Mouse (Mus musculus): ENCODE data around the gene Grm8.

The Grm8 gene

DNA sequence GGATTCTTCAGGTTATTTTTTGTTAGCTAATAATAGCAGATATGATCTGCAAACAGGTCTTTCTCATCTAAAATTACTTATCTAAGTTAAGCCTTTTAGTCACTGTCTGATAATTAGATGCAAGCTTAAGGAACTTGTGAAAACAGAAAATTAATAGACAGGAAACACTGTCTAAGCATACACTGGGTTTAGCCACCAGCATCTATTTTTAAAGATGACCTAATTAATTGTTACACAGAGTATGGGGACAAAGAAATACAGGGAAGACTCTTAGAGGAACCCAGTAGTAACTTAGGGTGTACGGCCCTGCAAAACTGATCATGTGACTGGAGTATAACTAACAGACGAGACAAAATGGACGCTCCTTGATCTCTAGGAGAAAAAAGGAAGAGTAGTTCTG lies 92.6 kb downstream of the Grm8 start:
- no peak for DNase-seq (ENCODE audit: low read depth, low spot score)

DNA sequence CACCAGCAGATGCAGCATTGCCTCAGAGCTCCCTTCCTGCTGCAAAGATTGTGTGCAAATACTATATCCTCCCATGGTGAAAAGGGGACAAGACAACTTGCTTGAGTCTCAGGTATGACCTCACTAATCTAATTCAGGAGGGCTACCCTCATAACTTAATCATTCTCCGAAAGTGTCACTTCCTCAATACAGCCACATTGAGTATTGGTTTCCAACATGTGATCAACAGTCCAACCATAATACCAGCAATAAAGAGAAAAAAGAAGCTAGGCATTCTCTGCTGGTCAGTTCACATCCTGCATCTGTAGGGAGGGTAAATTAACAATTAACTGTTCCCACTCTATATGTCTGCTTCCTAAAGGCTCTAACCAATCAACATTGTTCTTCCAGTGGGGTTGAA lies 94.2 kb downstream of the Grm8 start:
- no peak for DNase-seq (ENCODE audit: low read depth, low spot score)

- DNase-seq (ENCODE audit: low read depth, low spot score): no peak
These were observed 103.0 kb downstream of the Grm8 start for GRCm38 (mm10) chr6:28032006-28032405.

DNA sequence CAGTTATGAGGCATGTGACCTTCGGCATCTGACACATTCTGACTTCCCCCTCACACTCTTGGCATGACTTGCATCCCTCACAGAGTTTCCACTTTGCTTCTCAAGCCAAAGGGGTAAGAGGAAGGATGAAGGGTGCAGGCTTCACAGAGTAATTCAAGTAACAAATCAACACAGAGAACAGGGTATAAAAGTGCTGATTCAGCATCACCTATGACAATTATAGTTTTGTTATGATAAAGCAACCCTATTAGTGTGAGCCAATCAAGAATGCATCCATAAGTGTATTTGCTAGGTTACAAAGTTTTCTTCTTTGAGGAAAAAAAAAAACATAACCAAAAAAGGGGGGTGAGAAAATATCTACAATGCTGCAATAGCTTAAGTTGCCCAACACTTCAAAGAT lies 117.3 kb downstream of the Grm8 start:
- DNase-seq (ENCODE audit: low read depth, low spot score): no peak

DNA sequence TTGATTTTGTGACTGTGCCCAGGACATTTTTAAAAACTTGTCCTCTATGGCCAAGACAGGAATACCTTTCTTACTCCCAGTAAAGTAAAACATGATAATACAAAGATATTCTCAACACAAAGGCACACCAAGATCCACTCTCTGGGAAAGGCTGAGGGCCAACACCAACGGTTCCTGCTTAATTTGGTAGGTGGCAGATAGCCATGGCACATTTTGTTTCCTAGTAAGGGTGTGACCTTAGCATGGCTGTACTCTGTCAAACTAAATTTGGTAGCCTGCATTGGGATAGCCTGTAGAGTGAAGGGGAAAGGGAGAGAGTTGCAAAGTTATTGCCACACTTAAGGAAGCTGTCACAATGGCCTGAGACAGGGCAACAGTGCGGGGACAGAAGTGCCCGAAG lies 128.0 kb downstream of the Grm8 start:
- no peak for DNase-seq (ENCODE audit: low read depth, low spot score)

- DNase-seq (ENCODE audit: low read depth, low spot score): no peak
These were observed 137.7 kb downstream of the Grm8 start for GRCm38 (mm10) chr6:27997250-27997649.

- DNase-seq (ENCODE audit: low read depth, low spot score): no peak
These were observed 143.7 kb downstream of the Grm8 start for GRCm38 (mm10) chr6:27991241-27991640.

DNA sequence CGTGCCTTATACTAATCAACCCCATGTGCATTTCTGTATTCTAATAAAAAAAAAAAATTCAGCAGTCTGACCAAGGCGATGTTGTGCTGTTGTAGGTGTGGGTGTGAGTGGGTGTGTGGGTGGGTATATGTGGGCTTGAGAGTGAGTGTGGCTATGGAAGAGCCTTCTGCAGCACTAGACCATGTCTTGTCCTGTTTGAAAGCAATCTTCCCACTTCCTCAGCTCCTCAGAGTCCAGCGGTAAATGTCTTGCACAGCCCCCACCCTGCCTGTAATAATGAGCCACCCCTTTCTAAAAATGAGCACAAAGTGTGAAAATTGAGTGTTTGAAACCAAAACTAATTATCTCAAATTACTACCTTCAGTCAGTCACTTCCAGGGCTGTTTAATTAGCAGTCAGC lies 152.4 kb downstream of the Grm8 start:
- no peak for DNase-seq (ENCODE audit: low read depth, low spot score)

- peak; percentile 11 for DNase-seq (ENCODE audit: low read depth, low spot score)
These were observed 153.0 kb downstream of the Grm8 start for GRCm38 (mm10) chr6:27982021-27982420.

DNA sequence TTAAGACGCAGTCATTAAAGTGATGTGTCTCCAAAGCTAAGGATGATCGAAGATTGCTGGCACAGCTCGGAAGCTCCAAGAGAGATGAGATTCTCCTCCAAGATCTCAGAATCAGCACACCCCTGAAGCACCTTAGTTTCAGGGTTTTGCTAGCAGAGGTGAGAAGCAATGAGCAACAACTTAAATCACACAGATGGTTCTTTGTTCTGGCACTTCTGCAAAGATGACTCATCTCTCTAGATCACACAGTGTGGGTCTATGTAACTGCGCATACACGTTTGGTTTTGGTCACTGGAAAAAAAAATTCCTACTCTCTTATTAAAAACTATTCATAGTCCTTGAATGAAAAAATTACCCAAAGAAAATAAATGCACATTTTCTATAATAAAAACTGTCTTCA lies 157.6 kb downstream of the Grm8 start:
- no peak for DNase-seq (ENCODE audit: low read depth, low spot score)

DNA sequence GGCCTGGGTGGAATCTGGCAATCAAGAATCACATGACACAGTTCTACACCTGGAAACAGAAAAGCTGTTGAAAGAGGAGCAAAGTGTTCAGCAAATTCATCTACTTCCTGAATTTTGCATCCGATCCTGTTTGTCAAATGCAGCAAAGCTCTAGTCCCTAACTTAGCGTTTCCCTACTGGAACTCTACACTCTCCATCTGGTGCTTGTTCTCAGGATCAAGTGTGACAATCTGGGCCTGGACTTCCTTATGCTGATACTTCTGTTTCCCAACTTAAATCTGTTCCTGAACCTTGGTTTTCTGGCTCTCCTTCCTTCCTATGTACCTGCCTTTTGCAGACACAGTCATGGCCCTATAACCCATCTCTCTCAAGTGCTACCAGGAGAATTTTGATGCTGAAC lies 166.1 kb downstream of the Grm8 start:
- no peak for DNase-seq (ENCODE audit: low read depth, low spot score)

GRCm38 (mm10) chr6:27967037-27967436 lies 167.9 kb downstream of the Grm8 start:
- DNase-seq (ENCODE audit: low read depth, low spot score): no peak

GRCm38 (mm10) chr6:27965237-27965636 lies 169.7 kb downstream of the Grm8 start:
- DNase-seq (ENCODE audit: low read depth, low spot score): no peak

DNA sequence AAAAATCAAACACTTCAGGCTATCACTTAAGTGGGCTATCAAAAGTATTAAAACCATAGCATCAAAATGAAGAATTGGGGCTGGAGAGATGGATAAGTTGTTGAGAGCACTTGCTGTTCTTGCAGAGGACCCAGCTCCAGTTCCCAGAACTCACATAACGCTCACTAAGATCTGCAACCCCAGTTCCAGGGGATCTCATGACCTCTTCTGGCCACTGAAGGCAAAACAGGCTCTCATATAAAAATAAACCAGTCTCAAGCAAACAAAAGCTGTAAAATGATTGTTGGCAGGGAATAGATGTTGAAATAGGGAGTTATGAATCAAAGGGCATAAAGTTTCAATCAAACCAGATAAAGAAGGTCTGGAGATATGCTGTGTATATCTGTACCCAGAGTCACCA lies 171.1 kb downstream of the Grm8 start:
- peak; percentile 21 for DNase-seq (ENCODE audit: low read depth, low spot score)

DNA sequence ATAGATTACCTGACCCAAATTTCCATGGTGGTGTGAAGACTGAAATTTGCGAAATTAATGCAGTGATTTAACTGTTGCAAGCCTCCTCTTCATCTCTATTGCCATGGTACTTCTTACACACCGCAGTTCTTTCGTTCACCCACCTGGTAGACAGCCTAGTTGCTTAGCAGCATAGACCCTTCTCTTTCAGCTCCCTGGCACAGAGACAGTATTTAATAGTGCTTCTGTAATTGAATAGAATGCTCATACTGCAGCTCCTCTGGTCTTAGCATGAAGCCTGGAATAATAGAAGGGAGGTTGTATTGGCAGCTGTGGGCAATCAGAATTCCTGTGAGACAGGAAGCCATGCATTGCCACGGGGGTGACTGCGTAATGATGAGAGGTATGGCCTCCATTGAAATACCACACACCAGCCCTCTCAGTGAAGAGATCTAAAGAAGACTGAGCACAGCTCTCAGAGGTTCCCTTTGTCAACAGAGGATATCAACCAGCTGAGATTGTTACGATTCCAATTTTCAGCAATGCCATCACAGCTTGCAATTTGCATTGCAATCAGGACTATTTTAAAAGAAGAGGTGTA lies 178.6 kb downstream of the Grm8 start:
- no peak for DNase-seq (ENCODE audit: low read depth, low spot score)

DNA sequence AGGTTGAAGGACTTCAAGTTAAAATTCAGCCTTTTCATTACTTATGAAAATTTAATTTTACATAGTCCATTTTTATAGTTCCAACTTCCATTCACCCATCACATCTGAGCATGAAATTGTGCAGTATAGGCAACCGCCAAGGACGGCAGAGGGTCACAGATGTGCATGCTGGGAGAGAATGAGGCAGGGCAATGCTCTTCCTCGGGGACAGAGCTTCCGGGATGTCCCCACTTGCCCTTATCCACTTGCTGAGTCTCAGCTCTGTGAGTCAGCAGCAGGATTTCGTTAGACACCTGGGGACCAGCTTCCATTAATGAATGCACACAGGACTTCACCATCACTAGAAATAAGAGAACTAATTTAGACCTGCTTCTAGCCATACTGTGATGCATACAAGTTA lies 183.5 kb downstream of the Grm8 start:
- no peak for DNase-seq (ENCODE audit: low read depth, low spot score)

GRCm38 (mm10) chr6:27928058-27928457 lies 206.9 kb downstream of the Grm8 start:
- no peak for DNase-seq (ENCODE audit: low read depth, low spot score)

- peak; percentile 27 for DNase-seq (ENCODE audit: low read depth, low spot score)
These were observed 221.7 kb downstream of the Grm8 start for GRCm38 (mm10) chr6:27913281-27913680.

DNA sequence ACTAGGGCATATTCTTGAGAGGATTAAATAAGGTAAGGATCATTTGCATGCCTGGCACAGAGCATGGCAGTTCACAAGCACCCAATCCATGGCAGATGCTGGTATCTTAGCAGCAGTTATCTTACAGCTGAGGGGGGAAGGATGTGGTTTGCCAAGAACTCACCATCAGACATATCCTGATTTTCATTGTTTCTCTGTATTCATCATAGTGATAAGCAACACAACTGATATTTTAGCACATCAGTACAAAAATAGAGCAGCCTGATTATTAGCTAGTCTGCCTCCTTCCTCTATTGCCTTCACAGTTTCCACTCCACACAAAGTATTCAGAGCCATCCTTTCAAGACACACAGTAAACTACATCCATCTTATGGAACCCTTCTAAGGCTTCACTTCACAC lies 230.6 kb downstream of the Grm8 start:
- no peak for DNase-seq (ENCODE audit: low read depth, low spot score)

DNA sequence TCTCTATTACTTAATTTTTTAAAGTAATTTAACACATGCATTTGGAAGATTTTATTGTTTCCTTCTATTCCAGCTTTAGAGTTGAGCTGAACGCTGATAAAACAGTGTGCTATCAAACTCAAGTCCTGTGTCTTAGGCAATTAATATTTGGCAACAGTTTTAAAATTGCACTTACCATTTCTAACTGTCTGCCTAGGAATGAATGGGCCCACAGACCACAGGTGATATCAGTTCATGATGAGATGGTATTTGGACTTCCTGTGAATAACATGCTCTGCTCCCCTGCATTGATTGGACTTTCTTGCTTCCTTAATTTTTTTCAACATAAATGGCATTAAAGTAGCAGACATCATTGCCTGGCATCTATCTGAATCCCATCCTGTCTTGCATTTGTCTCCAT lies 232.8 kb downstream of the Grm8 start:
- no peak for DNase-seq (ENCODE audit: low read depth, low spot score)

DNA sequence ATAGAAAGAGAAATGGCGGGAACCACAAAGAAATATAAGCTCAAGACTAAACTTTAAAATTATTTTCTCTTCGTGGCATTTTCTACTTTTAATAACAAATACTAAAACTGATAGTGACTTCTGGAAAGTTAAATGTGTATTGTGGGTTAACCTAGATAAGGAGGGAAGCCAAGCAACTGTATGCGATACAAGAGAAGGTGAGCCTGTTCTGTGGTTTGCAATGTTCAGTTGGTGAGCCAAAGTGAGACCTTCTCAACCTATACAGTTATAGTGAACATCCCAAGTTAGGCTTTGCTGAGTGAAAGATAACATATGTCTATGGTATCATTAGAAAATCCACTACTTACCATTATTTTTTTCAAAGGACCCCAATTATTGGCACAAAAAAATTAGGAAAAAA lies 233.6 kb downstream of the Grm8 start:
- DNase-seq (ENCODE audit: low read depth, low spot score): no peak

GRCm38 (mm10) chr6:27895153-27895552 lies 239.8 kb downstream of the Grm8 start:
- no peak for DNase-seq (ENCODE audit: low read depth, low spot score)

DNA sequence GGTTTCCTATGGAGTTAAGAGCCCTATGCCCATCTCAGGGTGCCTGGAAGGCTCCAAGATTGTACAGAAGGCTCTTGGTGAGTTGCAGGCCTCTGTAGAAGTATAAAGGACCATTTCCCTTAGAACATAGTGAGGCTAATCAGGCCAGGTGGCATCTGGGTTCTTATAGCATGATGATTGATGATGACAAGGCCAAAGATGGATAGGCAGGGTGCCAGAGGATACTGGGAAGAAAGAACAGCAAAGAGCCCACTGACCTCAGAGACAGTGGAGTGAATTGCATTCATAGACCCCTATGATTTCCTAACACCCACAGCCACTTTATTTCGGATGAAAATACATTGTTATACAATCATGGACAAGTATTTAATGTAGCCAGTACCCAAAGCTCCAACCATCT lies 242.1 kb downstream of the Grm8 start:
- DNase-seq (ENCODE audit: low read depth, low spot score): no peak

- no peak for DNase-seq (ENCODE audit: low read depth, low spot score)
These were observed 246.6 kb downstream of the Grm8 start for GRCm38 (mm10) chr6:27888391-27888790.
